Mouse (Mus musculus) left cerebral cortex, postnatal 10 days (tissue): ENCODE measurements around the gene Hist1h1t. TPM values are rescaled to one million over a fixed set of nuclear protein-coding genes. Genes with fewer than 3 reads are reported as not detected.
"Not testable (repeated sequence)": the region's sequence is repeated elsewhere in the genome, so short reads cannot be mapped to it uniquely, and the experiment has no call there.

Experiments used
- DNase-seq, 2 experiments: peaks; one replicate each; pipeline ENCODE4 v3.0.0; 2021 to 2022; ENCODE audit warnings: low spot score in 2 of 2, mixed read lengths in 1 of 2; ENCODE audit errors: extremely low spot score in 1 of 2
- intact Hi-C: fragments of 180-260 bp; cut with DNase I; formaldehyde crosslinking; loops from one replicate; pipeline ENCODE4 v1.15.1; 2025
- total RNA-seq, 2 experiments: library from RNA; stranded (reverse); gene quantifications; 2 replicates each; pipeline ENCODE4 v1.2.3; 2021

The Hist1h1t gene
- total RNA-seq, 2 experiments from 2014 or later = not detected

GRCm38 (mm10) chr13:23697491-23698299 lies 2.1 kb downstream of the Hist1h1t start:
- intact Hi-C loops = loop anchor here (1.0 to 10.0 kb wide), 3 partner anchors 13 to 1653 kb away; partner anchors contain the start of genes Hist1h1c, Hist1h2ag, Hist1h2bc and Hist1h2bj
- DNase-seq = peak in 1 of 2 experiments; percentile 71

- peak; percentile 96 to 99 for DNase-seq
- intact Hi-C loops = loop anchor here (1.0 to 10.0 kb wide), 3 partner anchors 14 to 1653 kb away; partner anchors contain the start of genes Hist1h1c, Hist1h2ag, Hist1h2bc and Hist1h2bj
Measured at GRCm38 (mm10) chr13:23698300-23698693, 2.7 kb downstream of the Hist1h1t start, which contains the start of gene Hist1h4c. Gene Hist1h4c (minus strand): TSS chr13:23698454.

- intact Hi-C loops = loop anchor here (1.0 to 10.0 kb wide), 3 partner anchors 15 to 1654 kb away; partner anchors contain the start of genes Hist1h1c, Hist1h2ag, Hist1h2bc and Hist1h2bj
- DNase-seq = no peak
Measured at GRCm38 (mm10) chr13:23698996-23699395, 3.4 kb downstream of the Hist1h1t start.

- intact Hi-C loops = loop anchor here (2.0 to 10.0 kb wide), 2 partner anchors 39 to 1655 kb away; partner anchors contain the start of genes Hist1h1c, Hist1h2ag, Hist1h2bj and Hist1h4i
- DNase-seq = no peak
Measured at GRCm38 (mm10) chr13:23699767-23700166, 4.2 kb downstream of the Hist1h1t start.

GRCm38 (mm10) chr13:23700786-23701520 lies 5.3 kb downstream of the Hist1h1t start:
- intact Hi-C loops = loop anchor here (1.0 kb wide), 1 partner anchor 31 kb away; no protein-coding TSS in a partner anchor
- peak; percentile 70 for DNase-seq

- intact Hi-C loops = no loop called here
- DNase-seq = no peak
Measured at GRCm38 (mm10) chr13:23702220-23702619, 6.6 kb downstream of the Hist1h1t start.

GRCm38 (mm10) chr13:23702801-23703200 lies 7.2 kb downstream of the Hist1h1t start:
- DNase-seq, intact Hi-C loops: not testable (repeated sequence)

- no peak for DNase-seq
- intact Hi-C loops = no loop called here
Measured at GRCm38 (mm10) chr13:23705751-23706356, 10.2 kb downstream of the Hist1h1t start.

- DNase-seq = no peak
Measured at GRCm38 (mm10) chr13:23706771-23707170, 11.2 kb downstream of the Hist1h1t start.

GRCm38 (mm10) chr13:23708041-23708440 lies 12.4 kb downstream of the Hist1h1t start:
- no peak for DNase-seq
- intact Hi-C loops = no loop called here

More at GRCm38 (mm10) chr13:23706771-23707170, 11.2 kb downstream of the Hist1h1t start:
- intact Hi-C loops = no loop called here

- intact Hi-C loops = no loop called here
- DNase-seq = no peak
Measured at GRCm38 (mm10) chr13:23708654-23709053, 13.0 kb downstream of the Hist1h1t start.

GRCm38 (mm10) chr13:23709714-23710373 lies 14.2 kb downstream of the Hist1h1t start:
- intact Hi-C loops = no loop called here
- no peak for DNase-seq

GRCm38 (mm10) chr13:23710374-23711089 lies 14.9 kb downstream of the Hist1h1t start, which contains the start of gene Hfe:
Gene Hfe (minus strand): TSS chr13:23710854.
- intact Hi-C loops = no loop called here
- peak in 1 of 2 experiments; percentile 62 for DNase-seq

GRCm38 (mm10) chr13:23716261-23717042 lies 20.8 kb downstream of the Hist1h1t start:
- intact Hi-C loops = no loop called here
- no peak for DNase-seq

GRCm38 (mm10) chr13:23717176-23717575 lies 21.6 kb downstream of the Hist1h1t start:
- no peak for DNase-seq
- intact Hi-C loops = no loop called here

GRCm38 (mm10) chr13:23717593-23718245 lies 22.1 kb downstream of the Hist1h1t start:
- intact Hi-C loops, DNase-seq: not testable (repeated sequence)
